Mouse (Mus musculus): Measurements from ENCODE around the gene Abcc9. TPM values are rescaled to one million over a fixed set of nuclear protein-coding genes. Genes with fewer than 3 reads are reported as not detected.

The Abcc9 gene
- total RNA-seq, 2 experiments from 2014 or later, result 236 to 257 TPM

GRCm38 (mm10) chr6:142614324-142614723 is 87.8 kb downstream of the Abcc9 start:
- DNase-seq, result peak; percentile 63 to 74

DNA sequence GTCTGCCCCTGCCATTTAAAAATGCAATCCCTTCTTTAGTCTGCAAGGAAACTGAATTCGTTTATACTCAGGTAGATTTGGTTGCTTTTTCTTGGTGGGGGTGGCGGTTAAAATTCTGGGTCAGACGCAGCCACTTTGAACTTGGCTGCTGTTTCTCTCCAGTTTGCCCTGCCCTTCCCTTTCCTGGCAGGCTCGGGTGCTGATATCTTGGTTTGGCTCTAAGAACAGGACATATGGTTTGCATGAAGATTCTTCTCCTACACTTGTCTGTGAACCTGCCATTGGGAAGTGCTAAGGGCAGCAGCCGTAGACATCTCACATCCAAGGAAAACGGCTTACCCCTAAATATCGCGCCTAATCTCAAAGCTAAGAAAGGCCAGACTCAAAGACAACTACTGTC is 89.7 kb downstream of the Abcc9 start:
- DNase-seq, result peak; percentile 39 to 48

- peak; percentile 31 to 33 for DNase-seq
Observed at GRCm38 (mm10) chr6:142609401-142610373, 92.4 kb downstream of the Abcc9 start.

GRCm38 (mm10) chr6:142607080-142607479 is 95.0 kb downstream of the Abcc9 start:
- no peak for DNase-seq

DNA sequence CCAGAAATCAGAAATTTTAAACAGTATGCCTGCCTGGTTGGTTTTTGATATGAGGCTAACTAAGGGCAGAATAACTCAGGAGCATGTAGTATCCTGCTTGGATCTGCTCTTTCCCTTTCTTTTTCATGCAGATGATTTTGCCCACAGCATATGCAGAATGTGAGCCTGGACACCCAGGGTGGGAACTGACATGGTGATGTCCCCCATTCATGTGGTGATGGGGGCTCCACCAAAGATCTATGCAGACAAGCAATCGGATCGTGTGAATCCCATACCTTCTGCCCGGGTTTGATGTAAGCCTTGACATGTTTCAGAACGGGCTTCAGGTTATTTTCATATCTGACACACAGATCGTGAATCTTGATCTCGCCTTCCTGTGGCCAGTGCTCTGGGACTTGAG is 99.3 kb downstream of the Abcc9 start:
- DNase-seq, result no peak

GRCm38 (mm10) chr6:142578831-142579230 is 123.3 kb downstream of the Abcc9 start:
- no peak for DNase-seq

- peak in 1 of 2 experiments; percentile 23 for DNase-seq
Observed at GRCm38 (mm10) chr6:142577801-142578200, 124.3 kb downstream of the Abcc9 start.

- DNase-seq, result no peak
Observed at GRCm38 (mm10) chr6:142572876-142573275, 129.2 kb downstream of the Abcc9 start.

- peak in 1 of 2 experiments; percentile 29 for DNase-seq
Observed at GRCm38 (mm10) chr6:142571629-142572360, 130.3 kb downstream of the Abcc9 start.

DNA sequence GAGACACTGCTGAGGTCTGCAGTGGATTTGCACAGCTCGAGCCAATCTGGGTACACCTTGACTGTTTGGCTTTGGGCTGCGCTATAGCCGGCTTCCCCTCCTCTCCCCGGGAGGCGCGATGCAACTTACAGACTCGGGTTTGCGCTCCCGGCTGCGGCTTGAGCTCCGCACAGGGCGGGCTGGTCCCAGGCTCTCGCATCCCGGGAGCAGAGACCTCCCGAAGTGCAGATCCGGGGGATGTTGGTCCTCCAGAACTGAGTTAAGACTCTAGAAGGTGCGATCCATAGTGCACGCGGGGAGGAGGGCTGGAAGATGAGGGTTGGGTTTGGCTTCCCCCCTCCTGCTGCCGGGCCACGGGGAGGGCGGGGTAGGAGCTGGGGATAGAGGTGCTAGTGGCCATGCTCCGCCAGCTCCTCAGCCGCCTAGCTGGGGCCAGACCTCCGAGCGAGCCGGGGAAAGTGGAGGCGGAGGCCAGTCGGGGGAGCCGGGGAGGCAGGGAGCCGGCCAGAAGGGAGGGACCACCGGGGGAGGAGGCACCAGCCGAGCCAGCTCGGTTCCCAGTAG is 131.0 kb downstream of the Abcc9 start, which contains the start of gene Kcnj8:
Gene Kcnj8, minus strand, starts transcription at position 560 of the 564 bp plus-strand sequence.
- DNase-seq, result peak; percentile 81 to 89

- DNase-seq, result no peak
Observed at GRCm38 (mm10) chr6:142570046-142570770, 131.9 kb downstream of the Abcc9 start.

DNA sequence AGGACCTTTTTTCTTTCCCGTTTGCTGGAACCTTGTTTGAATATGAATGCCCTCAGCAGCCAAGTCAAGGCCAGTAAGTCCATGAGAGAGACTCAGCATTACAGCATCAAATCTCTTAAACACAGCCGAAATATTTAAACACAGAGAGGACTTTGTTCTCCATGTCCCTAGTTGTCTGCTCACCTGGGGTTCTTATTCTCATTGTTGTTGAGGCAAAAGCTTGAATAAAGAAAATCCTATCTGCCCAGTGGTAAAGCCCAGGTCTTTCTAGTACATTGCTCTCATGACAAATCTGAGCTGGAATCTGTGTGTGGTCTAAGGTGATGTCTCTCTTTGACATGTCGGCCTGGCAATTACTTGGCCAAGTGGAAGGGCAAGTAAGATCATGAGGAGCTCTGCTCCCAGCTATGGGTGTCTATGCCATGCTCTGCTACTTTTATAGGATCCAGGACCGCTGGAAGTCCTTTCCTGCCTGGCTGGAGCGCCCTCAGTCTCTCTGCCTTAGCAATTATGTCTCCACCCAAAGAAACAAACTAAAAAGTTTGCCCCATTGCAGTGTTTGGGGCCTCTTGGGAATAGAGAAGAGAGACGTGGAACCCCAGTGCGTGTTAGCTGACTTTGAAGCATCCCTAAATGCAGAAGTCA is 133.3 kb downstream of the Abcc9 start:
- DNase-seq, result no peak

- DNase-seq, result peak in 1 of 2 experiments; percentile 20
Observed at GRCm38 (mm10) chr6:142567452-142567851, 134.7 kb downstream of the Abcc9 start.

- no peak for DNase-seq
Observed at GRCm38 (mm10) chr6:142564746-142565145, 137.4 kb downstream of the Abcc9 start.

DNA sequence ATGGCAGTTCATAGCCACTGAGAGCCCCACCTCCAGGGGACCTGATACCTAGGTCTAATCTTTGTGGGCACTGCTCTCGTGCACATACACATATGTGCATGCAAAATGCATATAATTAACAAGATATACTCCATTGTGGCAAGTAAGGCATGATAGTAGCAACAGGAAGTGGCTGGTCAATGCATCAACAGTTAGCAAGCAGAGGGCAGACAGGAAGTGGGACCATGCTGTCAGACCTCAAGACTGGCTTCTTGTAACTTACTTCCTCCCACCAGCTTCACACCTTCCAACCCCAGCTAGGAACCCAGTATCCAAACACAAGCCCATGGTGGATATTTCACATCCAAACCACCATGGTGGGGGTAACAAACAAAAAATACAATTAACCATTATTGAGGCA is 141.0 kb downstream of the Abcc9 start:
- DNase-seq, result no peak

DNA sequence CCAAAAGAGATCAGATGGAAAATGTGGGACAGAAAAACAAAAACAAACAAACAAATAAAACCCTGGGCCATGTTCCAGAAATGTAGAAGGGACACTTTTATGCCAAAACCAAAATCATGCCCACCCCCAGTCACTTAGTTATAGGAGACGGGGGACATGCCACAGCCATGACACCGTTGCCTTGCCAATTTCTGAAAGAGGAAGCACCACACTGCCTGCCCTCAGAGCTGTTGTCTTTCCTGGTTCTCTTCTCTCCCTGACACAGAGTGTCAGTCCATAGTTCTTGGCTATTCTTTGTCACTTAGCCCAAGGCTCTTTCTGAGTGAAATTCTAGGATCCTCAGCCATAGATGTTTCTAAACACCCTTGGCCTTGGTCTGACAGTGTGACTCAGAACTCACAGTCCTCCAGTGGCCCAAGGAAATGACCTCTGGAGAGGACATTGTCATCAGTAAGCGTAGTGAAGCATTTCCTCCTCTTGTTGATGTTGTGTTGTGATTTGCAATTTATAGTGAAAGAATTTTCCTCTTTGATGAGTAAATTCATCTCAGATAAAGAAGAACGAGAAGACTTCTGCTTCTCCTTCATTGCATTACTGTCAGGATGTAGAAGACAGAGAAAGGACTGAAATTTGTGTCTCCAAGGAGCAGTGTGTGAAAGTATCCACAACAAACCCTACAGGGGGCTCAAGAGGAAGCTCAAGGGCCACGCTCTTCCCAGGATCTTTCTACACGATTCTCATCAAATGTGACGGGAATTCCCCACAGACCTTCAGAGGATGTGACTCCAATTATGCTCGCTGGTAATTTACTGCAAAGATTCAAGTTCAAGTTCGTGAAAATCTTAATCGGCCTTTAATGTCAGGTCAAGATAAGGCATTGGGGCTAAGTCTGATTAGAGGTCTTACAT is 143.1 kb downstream of the Abcc9 start:
- peak in 1 of 2 experiments; percentile 29 for DNase-seq

DNA sequence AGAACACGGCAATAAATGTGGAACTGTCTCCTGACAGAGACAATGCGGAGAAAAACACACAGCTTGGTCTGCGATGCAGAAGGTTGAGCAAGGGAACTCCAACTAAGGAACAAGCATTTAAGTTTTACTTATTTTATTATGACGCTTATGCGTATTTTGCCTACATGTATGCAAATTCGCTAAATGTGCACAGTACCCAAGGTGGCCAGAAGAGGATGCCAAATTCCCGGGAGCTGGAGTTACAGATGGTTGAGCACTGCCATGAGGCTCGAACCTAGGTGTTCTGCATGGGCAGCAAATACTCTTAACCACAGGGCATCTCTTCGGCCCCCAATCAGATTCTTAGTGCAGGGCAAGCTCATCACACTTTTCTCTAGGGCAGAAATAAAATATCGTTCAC is 144.0 kb downstream of the Abcc9 start:
- DNase-seq, result no peak

DNA sequence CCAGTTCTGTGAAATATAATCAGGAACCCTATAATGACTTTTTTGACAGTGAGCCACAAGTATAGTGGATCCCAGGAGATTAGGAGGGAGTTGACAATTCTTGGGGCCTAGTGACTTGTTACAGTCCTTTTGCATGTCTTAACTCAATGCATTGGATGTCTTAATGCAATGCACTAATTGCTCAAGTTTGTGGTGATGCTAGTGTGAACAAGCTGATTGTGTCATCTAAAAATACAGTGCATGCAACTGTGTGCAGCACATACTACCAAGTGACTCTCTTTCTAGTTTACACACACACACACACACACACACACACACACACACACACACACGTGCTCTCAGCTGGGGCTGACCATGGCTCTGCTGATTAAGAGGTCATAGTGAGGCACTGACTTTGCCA is 146.1 kb downstream of the Abcc9 start:
- no peak for DNase-seq

DNA sequence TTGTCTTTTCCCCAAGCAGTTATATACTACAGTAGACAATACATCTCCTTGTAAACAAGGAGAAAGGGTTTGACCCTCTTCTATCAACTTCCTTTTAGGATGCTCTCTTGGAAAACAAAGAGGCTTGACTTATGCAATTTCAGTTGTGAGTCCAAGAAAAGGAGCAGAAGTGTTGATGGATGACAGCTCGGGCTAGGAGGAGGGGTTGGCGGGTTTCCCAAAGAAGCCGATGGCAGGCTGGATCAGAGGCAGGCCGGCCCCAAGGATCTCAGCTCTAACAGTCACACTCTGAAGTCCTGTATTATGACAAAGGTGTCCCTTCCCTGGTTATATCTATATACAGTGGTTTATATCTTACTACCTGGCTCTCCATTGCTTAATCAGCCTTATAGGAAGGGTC is 150.6 kb downstream of the Abcc9 start:
- peak; percentile 51 to 57 for DNase-seq

GRCm38 (mm10) chr6:142550871-142551270 is 151.2 kb downstream of the Abcc9 start:
- no peak for DNase-seq

Measured in heart, adult 18-20 months (tissue).